Mouse (Mus musculus) ES-Bruce4 (cell line): ENCODE results near the gene Dysf. TPM values are rescaled to one million over a fixed set of nuclear protein-coding genes. Genes with fewer than 3 reads are reported as not detected.

Source experiments
- H3K27ac ChIP-seq: 2 replicates; pipeline ENCODE4 v1.5.1; 2012; ENCODE audit warnings: low read length, inconsistent platforms; ENCODE audit not compliant: insufficient read depth
- H3K27me3 ChIP-seq: 2 replicates; pipeline ENCODE4 v1.6.1; 2012; ENCODE audit warnings: mild to moderate bottlenecking, low read length, inconsistent platforms; ENCODE audit not compliant: control insufficient read depth, poor library complexity, insufficient read depth, severe bottlenecking
- H3K36me3 ChIP-seq: 2 replicates; pipeline ENCODE4 v1.6.1; 2012; ENCODE audit warnings: inconsistent platforms, mild to moderate bottlenecking, low read length, moderate library complexity; ENCODE audit not compliant: control insufficient read depth, poor library complexity, insufficient read depth, severe bottlenecking
- H3K4me1 ChIP-seq: one replicate; pipeline ENCODE4 v1.8.1; 2011; ENCODE audit warnings: low read length; ENCODE audit not compliant: control insufficient read depth, insufficient read depth
- H3K4me3 ChIP-seq: 2 replicates; pipeline ENCODE4 v1.5.1; 2011; ENCODE audit warnings: low read depth, mild to moderate bottlenecking, low read length
- H3K9ac ChIP-seq: 2 replicates; pipeline ENCODE4 v1.6.1; 2012; ENCODE audit warnings: low read depth, mild to moderate bottlenecking, inconsistent platforms; ENCODE audit not compliant: poor library complexity, severe bottlenecking
- H3K9me3 ChIP-seq: replicated peaks from 2 replicates; pipeline ENCODE4 v1.6.1; 2012; ENCODE audit warnings: mild to moderate bottlenecking, low read length, inconsistent platforms; ENCODE audit not compliant: control insufficient read depth, poor library complexity, insufficient read depth, severe bottlenecking
- CTCF ChIP-seq: IDR thresholded peaks from one replicate; pipeline ENCODE4 v1.8.1; 2011; ENCODE audit warnings: low read depth, low read length
- EP300 ChIP-seq: IDR thresholded peaks from 2 replicates; pipeline ENCODE4 v1.6.1; 2011; ENCODE audit warnings: low read depth, low read length; ENCODE audit not compliant: insufficient read depth
- POLR2A ChIP-seq: IDR thresholded peaks from one replicate; pipeline ENCODE4 v1.8.1; 2011; ENCODE audit warnings: low read length; ENCODE audit not compliant: insufficient read depth
- polyA plus RNA-seq: library from polyadenylated mRNA; stranded (reverse); fragments of >200 nt; gene quantifications from 2 replicates; pipeline ENCODE4 v1.2.4, GENCODE M21; 2011; ENCODE audit warnings: low read depth; ENCODE audit not compliant: missing spikeins, insufficient read depth, insufficient read length

Gene Dysf
- polyA plus RNA-seq, 1 experiment, result 18.5 TPM

- Histone ChIP-seq H3K4me1 (peaks cover 3% of the 10 kb centered on the region), H3K4me3 (no peak overlapping the region), H3K27ac (no peak overlapping the region), H3K27me3 (no peaks in the 10 kb centered on the region), H3K9me3 (no peaks in the 10 kb centered on the region), H3K9ac (no peak overlapping the region), H3K36me3 (no peaks in the 10 kb centered on the region)
- TF ChIP-seq CTCF (no peak), EP300 (no peak), POLR2A (no peak)
Measured at GRCm38 (mm10) chr6:84228786-84229185, 220.4 kb downstream of the Dysf start.

GRCm38 (mm10) chr6:84229739-84230138 lies 221.3 kb downstream of the Dysf start:
- Histone ChIP-seq H3K27me3 (no peaks in the 10 kb centered on the region), H3K9me3 (no peaks in the 10 kb centered on the region), H3K4me3 (no peak overlapping the region), H3K36me3 (no peaks in the 10 kb centered on the region), H3K27ac (no peak overlapping the region), H3K4me1 (peaks cover 3% of the 10 kb centered on the region), H3K9ac (no peak overlapping the region)
- TF ChIP-seq CTCF, result no peak
- TF ChIP-seq EP300, result no peak
- TF ChIP-seq POLR2A, result no peak

GRCm38 (mm10) chr6:84231108-84231507 lies 222.7 kb downstream of the Dysf start:
- Histone ChIP-seq H3K36me3 (no peaks in the 10 kb centered on the region), H3K27ac (no peak overlapping the region), H3K4me1 (peaks cover 3% of the 10 kb centered on the region), H3K9ac (no peak overlapping the region), H3K4me3 (no peak overlapping the region), H3K27me3 (no peaks in the 10 kb centered on the region), H3K9me3 (no peaks in the 10 kb centered on the region)
- TF ChIP-seq POLR2A, result no peak
- TF ChIP-seq CTCF, result no peak
- TF ChIP-seq EP300, result no peak

- H3K27me3 ChIP-seq, result no peaks in the 10 kb centered on the region
- peaks cover 3% of the 10 kb centered on the region for H3K4me1 ChIP-seq
- no peaks in the 10 kb centered on the region for H3K36me3 ChIP-seq
- no peak overlapping the region for H3K4me3 ChIP-seq
- TF ChIP-seq EP300, result no peak
- no peak for TF ChIP-seq POLR2A
- TF ChIP-seq CTCF, result no peak
- no peak overlapping the region for H3K9ac ChIP-seq
- no peaks in the 10 kb centered on the region for H3K9me3 ChIP-seq
- H3K27ac ChIP-seq, result no peak overlapping the region
Measured at GRCm38 (mm10) chr6:84232063-84232760, 223.8 kb downstream of the Dysf start.

GRCm38 (mm10) chr6:84233783-84234182 lies 225.4 kb downstream of the Dysf start:
- peaks cover under 1% of the 10 kb centered on the region for H3K4me1 ChIP-seq
- TF ChIP-seq CTCF, result no peak
- no peak for TF ChIP-seq POLR2A
- H3K27me3 ChIP-seq, result no peaks in the 10 kb centered on the region
- no peak overlapping the region for H3K27ac ChIP-seq
- no peaks in the 10 kb centered on the region for H3K9me3 ChIP-seq
- H3K36me3 ChIP-seq, result no peaks in the 10 kb centered on the region
- H3K9ac ChIP-seq, result no peak overlapping the region
- H3K4me3 ChIP-seq, result no peak overlapping the region

GRCm38 (mm10) chr6:84235365-84235764 lies 227.0 kb downstream of the Dysf start:
- Histone ChIP-seq H3K27me3 (no peaks in the 10 kb centered on the region), H3K27ac (no peak overlapping the region), H3K4me3 (no peak overlapping the region), H3K9ac (no peak overlapping the region), H3K9me3 (no peaks in the 10 kb centered on the region), H3K36me3 (no peaks in the 10 kb centered on the region), H3K4me1 (no peaks in the 10 kb centered on the region)
- TF ChIP-seq CTCF (no peak), EP300 (no peak), POLR2A (no peak)

GRCm38 (mm10) chr6:84243385-84243784 lies 235.0 kb downstream of the Dysf start:
- no peaks in the 10 kb centered on the region for H3K4me1 ChIP-seq
- H3K36me3 ChIP-seq, result no peaks in the 10 kb centered on the region
- H3K9ac ChIP-seq, result no peak overlapping the region
- H3K4me3 ChIP-seq, result no peak overlapping the region
- H3K27me3 ChIP-seq, result no peaks in the 10 kb centered on the region
- H3K27ac ChIP-seq, result no peak overlapping the region
- TF ChIP-seq EP300, result no peak
- no peaks in the 10 kb centered on the region; the same call in 1 of the 2 replicates for H3K9me3 ChIP-seq
